Mouse (Mus musculus) cerebellum, adult 11 months (tissue): ENCODE data around the gene Akt1.
A peak's percentile ranks its signal among the peaks of the same experiment; 100 is the strongest.

ENCODE experiments used
- DNase-seq: peaks from one replicate; pipeline ENCODE4 v3.0.0; 2022

Akt1 gene

GRCm38 (mm10) chr12:112623742-112624141, 50.9 kb downstream of the Akt1 start:
- DNase-seq, result peak; percentile 55

DNA sequence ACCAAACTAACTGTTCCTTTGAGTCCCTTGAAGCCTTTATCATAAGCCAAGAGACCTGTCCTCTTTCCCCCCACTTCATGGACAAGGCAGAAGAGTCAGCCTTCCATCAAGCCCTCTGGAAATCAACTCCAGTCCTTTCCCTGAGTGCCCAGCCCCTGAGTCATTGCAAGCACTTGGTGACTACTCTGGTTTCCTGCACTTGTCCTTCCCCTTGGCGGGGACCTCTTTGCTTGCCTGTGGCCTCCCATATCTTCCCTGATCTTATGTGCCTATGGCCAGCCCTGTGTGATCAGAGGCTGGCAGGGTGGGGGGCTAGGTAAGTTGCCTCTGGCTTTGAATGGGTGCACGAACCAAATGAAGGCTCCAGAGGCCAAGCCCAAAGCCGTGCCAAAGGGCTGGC, 52.8 kb downstream of the Akt1 start:
- no peak for DNase-seq

DNA sequence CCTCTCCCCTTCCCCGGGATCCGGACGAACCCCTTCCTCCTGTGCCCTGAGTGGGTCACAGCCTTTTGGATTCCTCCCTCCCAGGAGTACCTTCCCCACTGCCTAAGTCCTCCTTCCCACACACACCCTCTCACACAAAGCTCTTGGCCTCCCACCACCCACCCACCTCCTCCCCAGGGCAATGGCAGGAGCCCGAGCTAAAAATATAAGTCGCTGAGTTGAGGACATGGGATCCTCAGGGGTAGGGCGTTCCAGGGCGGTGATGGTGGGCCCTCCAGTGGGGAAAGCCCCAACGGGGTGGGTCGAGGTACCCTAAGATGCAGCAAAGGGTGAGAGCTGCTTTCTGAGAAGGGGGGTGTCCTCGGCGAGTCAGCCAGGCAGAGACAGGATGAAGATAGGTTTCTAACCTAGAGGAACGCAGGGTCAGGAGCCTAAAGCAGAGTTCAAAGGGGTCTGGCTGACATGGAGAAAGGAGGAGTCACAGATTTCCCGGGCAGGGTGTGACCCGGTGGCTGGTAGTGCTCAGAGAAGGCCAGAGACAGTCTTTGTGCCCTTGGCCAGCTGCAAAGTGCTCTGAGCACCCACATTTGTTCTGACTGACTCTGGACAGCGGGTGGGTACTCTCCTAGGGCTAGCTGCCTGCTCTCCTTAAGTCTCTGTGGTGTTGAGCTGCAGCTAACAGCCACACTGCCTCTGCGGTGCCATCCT, 54.2 kb downstream of the Akt1 start:
- DNase-seq, result no peak

DNA sequence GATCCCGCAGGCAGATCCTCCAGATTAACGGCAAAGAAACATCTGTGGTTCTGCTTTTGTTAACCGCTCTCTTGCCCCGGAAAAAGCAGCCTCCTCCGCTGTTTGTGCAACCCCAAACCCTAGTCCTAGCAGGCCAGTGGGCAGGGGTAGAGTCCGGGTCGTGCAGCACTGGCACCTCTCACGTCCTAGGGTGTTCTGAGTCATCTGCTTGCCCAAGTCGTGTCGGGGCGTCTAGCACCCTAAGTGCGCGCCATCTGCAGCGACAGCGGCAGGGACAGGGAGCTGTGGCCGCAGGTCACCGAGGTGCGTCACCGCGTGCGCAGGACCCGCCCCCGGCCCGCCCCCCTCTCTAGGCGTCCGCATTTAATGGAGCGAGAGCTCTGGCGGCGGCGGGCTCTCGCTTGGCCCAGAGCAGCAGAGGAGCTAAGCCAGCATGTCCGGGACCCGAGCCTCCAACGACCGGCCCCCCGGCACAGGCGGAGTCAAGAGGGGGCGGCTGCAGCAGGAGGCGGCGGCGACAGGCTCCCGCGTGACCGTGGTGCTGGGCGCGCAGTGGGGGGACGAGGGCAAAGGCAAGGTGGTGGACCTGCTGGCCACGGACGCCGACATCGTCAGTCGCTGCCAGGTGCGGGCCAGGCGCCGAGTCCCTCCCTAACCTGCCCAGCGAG, 54.9 kb downstream of the Akt1 start, which contains the start of gene Adssl1:
Gene Adssl1 (plus strand): TSS at position 360 of the 668 bp plus-strand sequence.
- DNase-seq, result peak; percentile 50

DNA sequence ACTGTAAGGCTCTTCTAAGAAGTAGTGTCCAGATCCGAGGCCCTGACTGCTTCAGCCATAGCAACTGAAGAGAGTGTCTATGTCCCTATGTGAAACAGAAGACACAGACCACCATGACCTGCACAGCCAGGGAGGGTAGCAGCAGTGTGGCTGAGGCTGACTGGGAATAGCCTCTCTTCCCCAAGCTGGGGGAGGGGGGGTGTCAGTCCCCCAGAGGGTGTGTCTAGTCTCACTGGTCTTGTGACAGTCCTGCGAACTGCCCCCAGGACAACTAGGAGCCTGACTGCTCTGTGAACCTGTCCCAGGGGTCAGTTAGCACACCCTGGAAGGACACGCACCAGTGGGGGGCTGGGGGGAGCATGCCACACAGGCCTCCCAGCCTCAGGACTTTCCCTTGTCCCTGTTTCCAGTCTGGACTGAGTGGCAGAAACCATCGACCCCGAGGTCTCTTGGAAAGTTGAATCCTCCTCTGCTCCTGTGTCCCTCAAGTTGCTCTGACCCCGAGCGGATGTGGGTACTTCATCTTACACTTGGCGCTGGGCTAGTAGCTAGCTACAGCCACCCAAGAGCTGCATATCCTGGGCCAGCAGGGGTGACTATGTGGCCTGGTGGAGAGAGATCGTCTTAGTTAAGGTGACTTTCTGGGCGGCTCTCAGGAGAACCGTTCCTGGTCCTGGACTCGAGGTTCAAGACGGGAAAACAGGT, 55.6 kb downstream of the Akt1 start:
- no peak for DNase-seq

GRCm38 (mm10) chr12:112617898-112618380, 56.7 kb downstream of the Akt1 start:
- no peak for DNase-seq

GRCm38 (mm10) chr12:112617184-112617583, 57.5 kb downstream of the Akt1 start:
- DNase-seq, result no peak

- no peak for DNase-seq
Observed at GRCm38 (mm10) chr12:112616668-112617067, 58.0 kb downstream of the Akt1 start.

GRCm38 (mm10) chr12:112609031-112609430, 65.7 kb downstream of the Akt1 start:
- DNase-seq, result no peak

GRCm38 (mm10) chr12:112606998-112607397, 67.7 kb downstream of the Akt1 start:
- no peak for DNase-seq

DNA sequence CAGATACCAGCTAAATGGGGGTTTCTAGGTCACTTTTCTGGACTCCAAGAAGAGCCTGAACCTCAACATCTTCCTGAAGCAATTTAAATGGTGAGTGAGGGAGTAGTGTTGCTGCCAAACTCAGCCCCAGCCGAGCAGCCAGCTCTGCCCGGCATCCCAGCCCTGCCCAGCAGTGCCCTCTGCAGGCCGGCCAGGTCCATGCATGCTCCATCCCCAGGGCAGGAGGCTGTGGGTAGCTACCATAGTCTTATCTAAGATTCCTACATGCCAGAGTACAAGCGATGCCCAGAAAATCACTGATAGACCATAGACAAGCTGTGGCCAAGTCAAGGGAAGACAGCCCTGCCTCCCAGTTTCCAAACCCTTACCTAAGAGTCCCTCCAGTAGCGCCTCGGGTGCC, 68.9 kb downstream of the Akt1 start:
- peak; percentile 72 for DNase-seq

GRCm38 (mm10) chr12:112604709-112605649, 69.7 kb downstream of the Akt1 start:
- DNase-seq, result no peak

DNA sequence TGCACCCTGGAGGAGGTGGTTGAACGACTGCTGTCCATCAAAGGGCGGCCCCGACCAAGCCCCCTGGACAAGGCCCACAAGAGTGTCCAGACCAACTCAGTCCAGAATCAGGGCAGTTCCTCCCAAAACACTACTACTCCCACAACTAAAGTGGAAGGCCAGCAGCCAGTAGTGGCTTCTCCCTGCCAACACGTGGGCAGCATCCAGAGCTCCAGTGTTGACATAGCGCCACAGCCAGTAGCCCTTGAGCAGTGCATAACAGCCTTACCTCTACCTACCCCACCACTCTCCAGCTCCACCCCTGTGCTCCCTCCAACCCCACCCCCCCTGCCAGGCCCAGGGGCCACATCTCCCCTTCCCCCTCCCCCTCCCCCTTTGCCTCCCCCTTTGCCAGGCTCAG, 70.7 kb downstream of the Akt1 start:
- no peak for DNase-seq
